Mouse (Mus musculus): ENCODE data around the gene Cadps.

GRCm38 (mm10) chr14:12821156-12821813, 1.6 kb downstream of the Cadps start:
- no peak for TF ChIP-seq CTCF (IDR thresholded peaks at IDR 0.05; ENCODE audit: borderline replicate concordance, control insufficient read depth, extremely low read depth, insufficient read depth, low read length, poor library complexity)
- TF ChIP-seq POLR2A (IDR thresholded peaks at IDR 0.05; ENCODE audit: control insufficient read depth, extremely low read depth, insufficient read depth, low read length, poor library complexity), result no peak
